Mouse (Mus musculus): ENCODE results near the gene Foxk1. TPM values are rescaled to one million over a fixed set of nuclear protein-coding genes. Genes with fewer than 3 reads are reported as not detected.

Gene Foxk1
- total RNA-seq, 1 experiment = 10.7 TPM

GRCm38 (mm10) chr5:142362894-142363293 is 38.4 kb upstream of the Foxk1 start:
- H3K4me1 ChIP-seq (ENCODE audit: control insufficient read depth in 2 of 2, insufficient read depth in 2 of 2, low read length in 2 of 2, poor library complexity in 1 of 2) = peaks cover 0 to 9% of the 10 kb centered on the region in 2 experiments; a peak in 1 of 4 replicates
- no peaks in the 10 kb centered on the region for H3K9me3 ChIP-seq (ENCODE audit: control insufficient read depth, insufficient read depth, low read depth, low read length)
- H3K36me3 ChIP-seq (ENCODE audit: control insufficient read depth, insufficient read depth, low read length, poor library complexity, severe bottlenecking) = no peaks in the 10 kb centered on the region
- in situ Hi-C loops (cut with MboI; ENCODE audit: low sequenced_read_pairs in 2 of 2, unreplicated experiment in 2 of 2) = loop anchor here in 1 of 2 experiments (10.0 kb wide), 1 partner anchor 82 kb away; no protein-coding TSS in a partner anchor
- TF ChIP-seq MAFK (IDR thresholded peaks at IDR 0.05; ENCODE audit: insufficient read depth, low read depth, low read length) = no peak
- TF ChIP-seq HCFC1 (IDR thresholded peaks at IDR 0.05; ENCODE audit: borderline replicate concordance, insufficient read depth, low read length) = no peak
- TF ChIP-seq ZNF384 (IDR thresholded peaks at IDR 0.05; ENCODE audit: low read depth, low read length) = no peak
- no peak for TF ChIP-seq ZC3H11A (IDR thresholded peaks at IDR 0.05; ENCODE audit: borderline replicate concordance, low read depth, low read length)
- TF ChIP-seq CHD2 (IDR thresholded peaks at IDR 0.05; ENCODE audit: low read depth, low read length) = no peak
- no peak for DNase-seq (ENCODE audit: low read depth, low spot score)
- no peak overlapping the region for H3K27ac ChIP-seq (ENCODE audit: insufficient read depth, low read depth, low read length, poor library complexity, severe bottlenecking)
- no peak overlapping the region for H3K4me3 ChIP-seq (ENCODE audit: insufficient read depth in 1 of 2, low read depth in 1 of 2, low read length in 2 of 2, poor library complexity in 1 of 2, severe bottlenecking in 1 of 2)
- no peak overlapping the region for H3K9ac ChIP-seq (ENCODE audit: insufficient read depth, low read depth, low read length, poor library complexity, severe bottlenecking)

- no peaks in the 10 kb centered on the region; the same call in 1 of the 2 replicates for H3K36me3 ChIP-seq (ENCODE audit: control insufficient read depth, insufficient read depth, low read length, poor library complexity, severe bottlenecking)
- in situ Hi-C loops (cut with MboI; ENCODE audit: low sequenced_read_pairs in 2 of 2, unreplicated experiment in 2 of 2) = loop anchor here in 1 of 2 experiments (10.0 kb wide), 1 partner anchor 81 kb away; no protein-coding TSS in a partner anchor
- no peak for TF ChIP-seq ZNF384 (IDR thresholded peaks at IDR 0.05; ENCODE audit: low read depth, low read length)
- TF ChIP-seq HCFC1 (IDR thresholded peaks at IDR 0.05; ENCODE audit: borderline replicate concordance, insufficient read depth, low read length) = no peak
- no peak for TF ChIP-seq CHD2 (IDR thresholded peaks at IDR 0.05; ENCODE audit: low read depth, low read length)
- TF ChIP-seq ZC3H11A (IDR thresholded peaks at IDR 0.05; ENCODE audit: borderline replicate concordance, low read depth, low read length) = no peak
- TF ChIP-seq MAFK (IDR thresholded peaks at IDR 0.05; ENCODE audit: insufficient read depth, low read depth, low read length) = no peak
- H3K4me3 ChIP-seq (ENCODE audit: insufficient read depth in 1 of 2, low read depth in 1 of 2, low read length in 2 of 2, poor library complexity in 1 of 2, severe bottlenecking in 1 of 2) = no peak overlapping the region
- no peaks in the 10 kb centered on the region for H3K9me3 ChIP-seq (ENCODE audit: control insufficient read depth, insufficient read depth, low read depth, low read length)
- H3K9ac ChIP-seq (ENCODE audit: insufficient read depth, low read depth, low read length, poor library complexity, severe bottlenecking) = no peak overlapping the region
- DNase-seq (ENCODE audit: low read depth, low spot score) = no peak
- H3K4me1 ChIP-seq (ENCODE audit: control insufficient read depth in 2 of 2, insufficient read depth in 2 of 2, low read length in 2 of 2, poor library complexity in 1 of 2) = peaks cover 0 to 9% of the 10 kb centered on the region in 2 experiments; a peak in 1 of 4 replicates
- H3K27ac ChIP-seq (ENCODE audit: insufficient read depth, low read depth, low read length, poor library complexity, severe bottlenecking) = no peak overlapping the region
These were observed 37.2 kb upstream of the Foxk1 start for GRCm38 (mm10) chr5:142364095-142364494.

GRCm38 (mm10) chr5:142367085-142368081 is 33.9 kb upstream of the Foxk1 start:
- Histone ChIP-seq H3K9me3 (ENCODE audit: control insufficient read depth, insufficient read depth, low read depth, low read length) (no peaks in the 10 kb centered on the region), H3K36me3 (ENCODE audit: control insufficient read depth, insufficient read depth, low read length, poor library complexity, severe bottlenecking) (peaks cover 7% of the 10 kb centered on the region), H3K4me1 (ENCODE audit: control insufficient read depth in 2 of 2, insufficient read depth in 2 of 2, low read length in 2 of 2, poor library complexity in 1 of 2) (peaks cover 6 to 7% of the 10 kb centered on the region in 2 experiments), H3K27ac (ENCODE audit: insufficient read depth, low read depth, low read length, poor library complexity, severe bottlenecking) (peak overlapping the region; percentile 97), H3K4me3 (ENCODE audit: insufficient read depth in 1 of 2, low read depth in 1 of 2, low read length in 2 of 2, poor library complexity in 1 of 2, severe bottlenecking in 1 of 2) (peak overlapping the region; percentile 57 to 89), H3K9ac (ENCODE audit: insufficient read depth, low read depth, low read length, poor library complexity, severe bottlenecking) (peak overlapping the region; percentile 96)
- peak; percentile 72; the same call in 1 of the 2 replicates for TF ChIP-seq HCFC1 (IDR thresholded peaks at IDR 0.05; ENCODE audit: borderline replicate concordance, insufficient read depth, low read length)
- TF ChIP-seq ZNF384 (IDR thresholded peaks at IDR 0.05; ENCODE audit: low read depth, low read length) = no peak
- TF ChIP-seq MAFK (IDR thresholded peaks at IDR 0.05; ENCODE audit: insufficient read depth, low read depth, low read length) = no peak
- TF ChIP-seq ZC3H11A (IDR thresholded peaks at IDR 0.05; ENCODE audit: borderline replicate concordance, low read depth, low read length) = no peak
- TF ChIP-seq CHD2 (IDR thresholded peaks at IDR 0.05; ENCODE audit: low read depth, low read length) = peak; percentile 75
- peak; percentile 88 for DNase-seq (ENCODE audit: low read depth, low spot score)
- in situ Hi-C loops (cut with MboI; ENCODE audit: low sequenced_read_pairs in 2 of 2, unreplicated experiment in 2 of 2) = loop anchor here (5.0 to 10.0 kb wide), 2 partner anchors 35 to 77 kb away; partner anchors contain the start of gene Foxk1 (in 2 of the 2)

- in situ Hi-C loops (cut with MboI; ENCODE audit: low sequenced_read_pairs in 2 of 2, unreplicated experiment in 2 of 2) = loop anchor here (5.0 to 10.0 kb wide), 2 partner anchors 34 to 77 kb away; partner anchors contain the start of gene Foxk1 (in 2 of the 2)
- H3K4me1 ChIP-seq (ENCODE audit: control insufficient read depth in 2 of 2, insufficient read depth in 2 of 2, low read length in 2 of 2, poor library complexity in 1 of 2) = peaks cover 8 to 12% of the 10 kb centered on the region in 2 experiments
- no peaks in the 10 kb centered on the region for H3K9me3 ChIP-seq (ENCODE audit: control insufficient read depth, insufficient read depth, low read depth, low read length)
- no peak for DNase-seq (ENCODE audit: low read depth, low spot score)
- peak overlapping the region; percentile 41 to 89 for H3K4me3 ChIP-seq (ENCODE audit: insufficient read depth in 1 of 2, low read depth in 1 of 2, low read length in 2 of 2, poor library complexity in 1 of 2, severe bottlenecking in 1 of 2)
- H3K9ac ChIP-seq (ENCODE audit: insufficient read depth, low read depth, low read length, poor library complexity, severe bottlenecking) = peak overlapping the region; percentile 96; the same call in 1 of the 2 replicates
- peaks cover 7% of the 10 kb centered on the region for H3K36me3 ChIP-seq (ENCODE audit: control insufficient read depth, insufficient read depth, low read length, poor library complexity, severe bottlenecking)
- no peak for TF ChIP-seq ZC3H11A (IDR thresholded peaks at IDR 0.05; ENCODE audit: borderline replicate concordance, low read depth, low read length)
- TF ChIP-seq ZNF384 (IDR thresholded peaks at IDR 0.05; ENCODE audit: low read depth, low read length) = no peak
- TF ChIP-seq HCFC1 (IDR thresholded peaks at IDR 0.05; ENCODE audit: borderline replicate concordance, insufficient read depth, low read length) = no peak
- no peak for TF ChIP-seq MAFK (IDR thresholded peaks at IDR 0.05; ENCODE audit: insufficient read depth, low read depth, low read length)
- TF ChIP-seq CHD2 (IDR thresholded peaks at IDR 0.05; ENCODE audit: low read depth, low read length) = no peak
- H3K27ac ChIP-seq (ENCODE audit: insufficient read depth, low read depth, low read length, poor library complexity, severe bottlenecking) = peak overlapping the region; percentile 97; the same call in 1 of the 2 replicates
These were observed 33.2 kb upstream of the Foxk1 start for GRCm38 (mm10) chr5:142368122-142368521.
